8 mouse cellular contexts compared by ENCODE assay signal in the genomic region with DNA sequence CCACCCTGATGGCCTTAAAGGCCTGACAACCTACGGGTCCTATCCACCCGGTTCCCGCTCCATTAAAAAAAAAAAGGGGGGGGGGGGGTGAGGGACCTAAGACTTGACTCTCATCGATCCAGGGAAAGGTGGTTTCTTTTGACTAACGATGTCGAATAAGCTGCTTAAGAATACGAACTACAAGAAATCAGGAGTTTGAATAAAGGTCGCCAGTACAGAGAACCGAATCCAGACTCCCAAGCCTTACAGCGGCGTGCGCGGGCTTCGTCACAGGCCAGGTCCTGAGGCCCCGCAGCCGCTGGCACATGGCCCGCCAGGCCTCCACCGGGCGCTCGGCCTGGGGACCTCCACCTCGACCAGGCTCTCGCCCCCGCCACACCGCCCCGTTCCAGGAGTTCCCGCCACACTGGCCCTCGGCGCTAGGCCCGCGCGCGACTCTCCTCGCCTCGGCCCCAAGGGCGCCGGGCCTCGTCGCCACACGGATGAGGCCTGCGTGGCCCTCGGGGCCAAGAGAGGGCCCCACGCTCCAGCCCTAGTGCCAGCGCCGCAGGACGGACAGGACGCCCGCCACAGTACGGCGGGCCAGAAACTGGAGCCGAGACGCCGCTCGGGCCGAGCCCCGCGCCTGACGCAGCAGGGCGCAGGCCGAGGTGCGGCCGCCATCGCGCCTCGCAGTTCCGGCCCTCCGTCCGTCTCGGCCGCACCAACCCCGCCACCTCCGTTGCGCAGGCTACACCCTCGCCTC. TPM values are rescaled to one million over a fixed set of nuclear protein-coding genes. Genes with fewer than 3 reads are reported as not detected.
DNase-seq lines count a peak whose midpoint lies in the region; ATAC-seq and TF ChIP-seq lines count a peak whose summit lies in the region.

No protein-coding gene starts in this region.

- peak; percentile 75 for ATAC-seq in liver, embryonic 15.5 days (ENCODE audit: insufficient read depth)
- peak; percentile 79 for ATAC-seq in neural tube, embryonic 12.5 days (ENCODE audit: low FRiP score, low read depth)

- dilution Hi-C loops in CH12.LX (cut with MboI; ENCODE audit: extremely low pct_ligation_motif_present, extremely low pct_unique_long_range_greater_than_20kb, low sequenced_read_pairs): no loop called here

- peak overlapping the region; percentile 95 for H3K9ac ChIP-seq in CH12.LX (ENCODE audit: insufficient read depth, low read depth)
- H3K9ac ChIP-seq in liver, embryonic 15.5 days: peak overlapping the region; percentile 98
- peak overlapping the region; percentile 99 for H3K9ac ChIP-seq in neural tube, embryonic 12.5 days

- in situ Hi-C loops in CH12.LX (cut with MboI; ENCODE audit: low pct_ligation_motif_present, low pct_unique_long_range_greater_than_20kb, low sequenced_read_pairs): no loop called here

- peak overlapping the region; percentile 82 to 96 (median 95) for H3K4me3 ChIP-seq in CH12.LX (replicated peaks in 1 of 3; ENCODE audit: low read depth in 2 of 3, low read length in 2 of 3, poor library complexity in 1 of 3)
- H3K4me3 ChIP-seq in embryonic facial prominence, embryonic 10.5 days: peak overlapping the region; percentile 100
- peak overlapping the region; percentile 90 for H3K4me3 ChIP-seq in liver, embryonic 15.5 days (replicated peaks)
- peak overlapping the region; percentile 100 for H3K4me3 ChIP-seq in neural tube, embryonic 12.5 days

- no peaks in the 10 kb centered on the region for H3K9me3 ChIP-seq in CH12.LX (replicated peaks; ENCODE audit: low read length)
- no peaks in the 10 kb centered on the region for H3K9me3 ChIP-seq in embryonic facial prominence, embryonic 10.5 days
- H3K9me3 ChIP-seq in liver, embryonic 15.5 days (replicated peaks): no peaks in the 10 kb centered on the region
- no peaks in the 10 kb centered on the region for H3K9me3 ChIP-seq in neural tube, embryonic 12.5 days

- TF ChIP-seq EP300 in CH12.LX (IDR thresholded peaks at IDR 0.05; ENCODE audit: low read length): no peak

- no peaks in the 10 kb centered on the region for H3K27me3 ChIP-seq in CH12.LX (replicated peaks)
- H3K27me3 ChIP-seq in embryonic facial prominence, embryonic 10.5 days (replicated peaks; ENCODE audit: low read depth, poor library complexity, severe bottlenecking): no peaks in the 10 kb centered on the region
- no peaks in the 10 kb centered on the region for H3K27me3 ChIP-seq in liver, embryonic 15.5 days
- H3K27me3 ChIP-seq in neural tube, embryonic 12.5 days (replicated peaks): no peaks in the 10 kb centered on the region

- peaks cover 17 to 37% of the 10 kb centered on the region in 2 experiments for H3K36me3 ChIP-seq in CH12.LX (replicated peaks in 1 of 2; ENCODE audit: control insufficient read depth in 1 of 2, insufficient read depth in 1 of 2, low read length in 1 of 2)
- H3K36me3 ChIP-seq in embryonic facial prominence, embryonic 10.5 days (replicated peaks): peaks cover 37% of the 10 kb centered on the region
- peaks cover 34% of the 10 kb centered on the region for H3K36me3 ChIP-seq in liver, embryonic 15.5 days (replicated peaks)
- H3K36me3 ChIP-seq in neural tube, embryonic 12.5 days: peaks cover 3% of the 10 kb centered on the region

- peaks cover 48% of the 10 kb centered on the region for H3K79me2 ChIP-seq in CH12.LX (replicated peaks; ENCODE audit: control insufficient read depth, extremely low read depth, insufficient read depth, poor library complexity, severe bottlenecking)

- no peak for DNase-seq in CH12.LX (ENCODE audit: extremely low read depth)
- peak; percentile 71 for DNase-seq in adipocyte (ENCODE audit: low spot score)
- DNase-seq in embryonic facial prominence, embryonic 10.5 days (ENCODE audit: low spot score): peak; percentile 71
- peak; percentile 46 for DNase-seq in heart, adult 8-10 months (ENCODE audit: low spot score)
- DNase-seq in kidney, adult 18-20 months: peak; percentile 73
- peak; percentile 54 for DNase-seq in yolk sac, embryonic 10.5 days (ENCODE audit: low spot score)

- no peak for TF ChIP-seq RAD21 in CH12.LX (IDR thresholded peaks at IDR 0.05; ENCODE audit: low read depth, low read length)

- H3K4me1 ChIP-seq in CH12.LX (ENCODE audit: control insufficient read depth in 1 of 2, insufficient read depth in 2 of 2): peaks cover 3 to 51% of the 10 kb centered on the region in 2 experiments
- peaks cover 33% of the 10 kb centered on the region for H3K4me1 ChIP-seq in embryonic facial prominence, embryonic 10.5 days
- H3K4me1 ChIP-seq in liver, embryonic 15.5 days (replicated peaks): peaks cover 51% of the 10 kb centered on the region
- peaks cover 22% of the 10 kb centered on the region; the same call in 1 of the 2 replicates for H3K4me1 ChIP-seq in neural tube, embryonic 12.5 days

- under 1% methylated on average over 73 of the region's 73 CpGs for WGBS in embryonic facial prominence, embryonic 10.5 days
- WGBS in liver, embryonic 15.5 days (ENCODE audit: insufficient replicate concordance): under 1% methylated on average over 73 of the region's 73 CpGs
- WGBS in neural tube, embryonic 12.5 days: under 1% methylated on average over 73 of the region's 73 CpGs

- peak overlapping the region; percentile 68 for H3K4me2 ChIP-seq in CH12.LX (ENCODE audit: insufficient read depth, low read depth, poor library complexity, severe bottlenecking)
- peak overlapping the region; percentile 90 for H3K4me2 ChIP-seq in liver, embryonic 15.5 days
- peak overlapping the region; percentile 84 for H3K4me2 ChIP-seq in neural tube, embryonic 12.5 days (replicated peaks)

- TF ChIP-seq CTCF in CH12.LX (conservative IDR thresholded peaks at IDR 0.05 in 1 of 2, IDR thresholded peaks at IDR 0.05 in 1 of 2; ENCODE audit: low read depth in 2 of 2, low read length in 2 of 2): no peak

- no peak for TF ChIP-seq POLR2A in CH12.LX (IDR thresholded peaks at IDR 0.05; ENCODE audit: low read depth, low read length)

- H3K27ac ChIP-seq in CH12.LX (ENCODE audit: insufficient read depth, low read depth): peak overlapping the region; percentile 91
- H3K27ac ChIP-seq in embryonic facial prominence, embryonic 10.5 days (replicated peaks): peak overlapping the region; percentile 100
- peak overlapping the region; percentile 91 for H3K27ac ChIP-seq in liver, embryonic 15.5 days (replicated peaks)
- peak overlapping the region; percentile 83 for H3K27ac ChIP-seq in neural tube, embryonic 12.5 days

TF ChIP-seq in CH12.LX, 34 proteins besides CTCF, POLR2A, EP300 and RAD21:
- TF ChIP-seq MAFK (IDR thresholded peaks at IDR 0.05; ENCODE audit: insufficient replicate concordance, low read length): no peak
- TF ChIP-seq TBP (conservative IDR thresholded peaks at IDR 0.05; ENCODE audit: low read depth, low read length): 0 out of 2 replicates have a peak, but pooled peaks have one; percentile 4
- TF ChIP-seq NRF1 (IDR thresholded peaks at IDR 0.05; ENCODE audit: low read depth, low read length): no peak
- TF ChIP-seq GABPA (IDR thresholded peaks at IDR 0.05; ENCODE audit: insufficient replicate concordance, low read depth, low read length): no peak
- no peak for TF ChIP-seq SIN3A (IDR thresholded peaks at IDR 0.05; ENCODE audit: low read length)

RNA-seq across cellular contexts. Expression of gene Cnbp, which starts 0.6 kb away (rescaled TPM):
- total RNA-seq in CH12.LX (2012; rRNA removed): 558 and 652 TPM in 2 replicates
- 838 and 876 TPM in 2 replicates for total RNA-seq in CH12.LX (2014; rRNA removed)
- 649 and 743 TPM in 2 replicates for polyA plus RNA-seq in CH12.LX (2012; ENCODE audit: insufficient read length, low read depth)
- 1,409 and 1,454 TPM in 2 replicates for polyA plus RNA-seq in embryonic facial prominence, embryonic 10.5 days (2016; fragmentation: Nextera tagmentation; extraction: Ambion mirVana)
- 100 to 1,000 TPM; 315 to 376 (median 329) TPM for total RNA-seq in heart, adult 8-10 months (2022)
- 526 and 529 TPM in 2 replicates for polyA plus RNA-seq in liver, embryonic 15.5 days (2015; fragmentation: Nextera tagmentation; extraction: Ambion mirVana)
- 795 and 826 TPM in 2 replicates for polyA plus RNA-seq in neural tube, embryonic 12.5 days (2016; fragmentation: Nextera tagmentation; extraction: Ambion mirVana)

RNA-seq across cellular contexts. Expression of gene Isy1, which starts 11.7 kb away (rescaled TPM):
- total RNA-seq in CH12.LX (2012; rRNA removed) (43.8 and 67.7 TPM in 2 replicates), CH12.LX (2014; rRNA removed) (77.4 and 84.2 TPM in 2 replicates)
- polyA plus RNA-seq in CH12.LX (2012; ENCODE audit: insufficient read length, low read depth): 140 and 204 TPM in 2 replicates
- polyA plus RNA-seq in embryonic facial prominence, embryonic 10.5 days (2016; fragmentation: Nextera tagmentation; extraction: Ambion mirVana): 69.4 and 69.8 TPM in 2 replicates
- 10 to 100 TPM; 18.4 to 28.1 (median 20.6) TPM for total RNA-seq in heart, adult 8-10 months (2022)
- polyA plus RNA-seq in liver, embryonic 15.5 days (2015; fragmentation: Nextera tagmentation; extraction: Ambion mirVana): 21.7 and 24.1 TPM in 2 replicates
- polyA plus RNA-seq in neural tube, embryonic 12.5 days (2016; fragmentation: Nextera tagmentation; extraction: Ambion mirVana): 43.9 and 44.5 TPM in 2 replicates

RNA-seq across cellular contexts. Expression of gene Gm45140, which starts 14.7 kb away (rescaled TPM):
- total RNA-seq in CH12.LX (2012; rRNA removed) (13.0 and 15.7 TPM in 2 replicates), CH12.LX (2014; rRNA removed) (4.3 and 5.5 TPM in 2 replicates)
- 25.7 and 37.6 TPM in 2 replicates for polyA plus RNA-seq in CH12.LX (2012; ENCODE audit: insufficient read length, low read depth)
- 2.8 and 3.2 TPM in 2 replicates for polyA plus RNA-seq in embryonic facial prominence, embryonic 10.5 days (2016; fragmentation: Nextera tagmentation; extraction: Ambion mirVana)
- 1 to 10 TPM in 1 of 4 experiments, under 1 TPM in 1, not detected in 2; 0.24 to 1.9 TPM for total RNA-seq in heart, adult 8-10 months (2022)
- 3.0 and 4.1 TPM in 2 replicates for polyA plus RNA-seq in liver, embryonic 15.5 days (2015; fragmentation: Nextera tagmentation; extraction: Ambion mirVana)
- 6.2 and 6.7 TPM in 2 replicates for polyA plus RNA-seq in neural tube, embryonic 12.5 days (2016; fragmentation: Nextera tagmentation; extraction: Ambion mirVana)

RNA-seq across cellular contexts. Expression of gene Copg1, which starts 37.3 kb away (rescaled TPM):
- total RNA-seq in CH12.LX (2012; rRNA removed): 85.1 and 99.3 TPM in 2 replicates
- 75.6 and 78.3 TPM in 2 replicates for total RNA-seq in CH12.LX (2014; rRNA removed)
- 81.3 and 91.9 TPM in 2 replicates for polyA plus RNA-seq in CH12.LX (2012; ENCODE audit: insufficient read length, low read depth)
- 157 and 159 TPM in 2 replicates for polyA plus RNA-seq in embryonic facial prominence, embryonic 10.5 days (2016; fragmentation: Nextera tagmentation; extraction: Ambion mirVana)
- 10 to 100 TPM; 38.3 to 41.1 (median 40.0) TPM for total RNA-seq in heart, adult 8-10 months (2022)
- polyA plus RNA-seq in liver, embryonic 15.5 days (2015; fragmentation: Nextera tagmentation; extraction: Ambion mirVana): 56.2 and 61.2 TPM in 2 replicates
- 156 and 161 TPM in 2 replicates for polyA plus RNA-seq in neural tube, embryonic 12.5 days (2016; fragmentation: Nextera tagmentation; extraction: Ambion mirVana)

RNA-seq across cellular contexts. Expression of gene Rab43, which starts 38.4 kb away (rescaled TPM):
- total RNA-seq in CH12.LX (2012; rRNA removed): 10.3 and 11.4 TPM in 2 replicates
- 2.8 and 4.3 TPM in 2 replicates for total RNA-seq in CH12.LX (2014; rRNA removed)
- polyA plus RNA-seq in CH12.LX (2012; ENCODE audit: insufficient read length, low read depth): 16.1 and 23.4 TPM in 2 replicates
- polyA plus RNA-seq in embryonic facial prominence, embryonic 10.5 days (2016; fragmentation: Nextera tagmentation; extraction: Ambion mirVana): 4.1 and 5.5 TPM in 2 replicates
- 10 to 100 TPM in 1 of 4 experiments, 1 to 10 TPM in 3; 7.9 to 13.3 (median 9.0) TPM for total RNA-seq in heart, adult 8-10 months (2022)
- polyA plus RNA-seq in liver, embryonic 15.5 days (2015; fragmentation: Nextera tagmentation; extraction: Ambion mirVana): 33.2 and 44.8 TPM in 2 replicates
- 9.2 and 10.8 TPM in 2 replicates for polyA plus RNA-seq in neural tube, embryonic 12.5 days (2016; fragmentation: Nextera tagmentation; extraction: Ambion mirVana)
